Mouse (Mus musculus) spleen, embryonic (tissue): ENCODE results near the gene Cfhr2.
"Not testable (repeated sequence)": the region's sequence is repeated elsewhere in the genome, so short reads cannot be mapped to it uniquely, and the experiment has no call there.

ENCODE experiments used
- CTCF ChIA-PET: fragments of 350-600 bp; sonication (Branson Sonifier 250); formaldehyde crosslinking; loops from one replicate; lab custom pipeline; 2022; lab: Charles Lee

The Cfhr2 gene

DNA sequence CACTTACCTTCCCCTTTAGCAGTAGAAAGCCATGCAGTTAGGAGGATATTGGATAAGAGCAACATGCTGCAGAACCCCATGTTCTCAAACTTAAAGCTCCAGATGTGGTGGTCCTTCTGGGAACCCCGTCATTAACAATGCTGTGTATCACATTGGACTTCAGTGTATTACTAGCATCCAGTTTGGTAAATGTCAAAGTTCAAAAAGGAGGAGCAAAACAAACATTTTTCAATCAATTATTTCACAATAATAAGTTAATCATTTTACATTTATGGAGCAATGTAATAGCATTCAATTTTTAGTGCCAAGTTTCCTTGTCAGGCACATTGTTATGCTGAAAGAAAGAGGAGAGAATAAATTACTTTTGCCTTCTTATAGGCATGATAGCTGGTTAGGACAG is at the start of gene Cfhr2:
Cfhr2 (minus strand) TSS at position 155 of the 400 bp plus-strand sequence.
- CTCF ChIA-PET = no interaction called here

DNA sequence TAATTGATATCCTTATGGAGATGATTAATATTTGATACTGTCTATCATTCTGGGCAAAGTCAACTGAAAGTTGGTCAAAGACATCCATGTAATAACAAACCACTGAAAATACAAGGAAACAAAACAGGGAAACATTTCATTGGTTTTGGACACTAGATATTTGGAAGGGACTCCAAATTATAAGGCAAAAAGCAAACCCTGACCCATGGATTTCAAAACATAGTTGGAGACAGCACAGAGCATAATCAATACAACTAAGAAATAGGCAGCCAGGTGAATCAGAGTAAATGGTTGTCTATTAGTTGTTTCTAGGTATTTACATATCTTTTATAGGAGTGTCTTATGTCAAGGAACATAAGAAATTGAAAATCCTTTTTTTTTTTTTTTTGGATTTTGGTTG is 5.2 kb upstream of the Cfhr2 start:
- CTCF ChIA-PET = no interaction called here

DNA sequence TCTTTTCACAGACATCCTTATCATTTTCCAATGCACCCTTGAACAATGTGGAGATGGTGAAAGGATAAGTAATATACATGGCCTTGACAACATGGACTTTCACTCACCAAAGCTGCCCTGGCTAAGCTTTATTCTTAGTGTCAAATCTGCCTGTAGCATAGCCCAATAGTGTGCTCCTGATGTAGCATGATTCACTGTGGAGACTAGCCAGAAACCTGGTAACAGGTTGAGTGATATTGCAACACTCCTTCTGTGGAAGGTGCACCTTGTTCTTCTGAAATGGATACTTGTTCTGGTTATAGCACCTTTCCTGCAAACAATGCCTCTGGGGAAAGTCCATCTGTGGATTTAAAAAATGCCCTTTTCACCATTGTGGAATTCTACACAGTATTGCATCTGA is 1.7 kb upstream of the Cfhr2 start:
- CTCF ChIA-PET = no interaction called here

DNA sequence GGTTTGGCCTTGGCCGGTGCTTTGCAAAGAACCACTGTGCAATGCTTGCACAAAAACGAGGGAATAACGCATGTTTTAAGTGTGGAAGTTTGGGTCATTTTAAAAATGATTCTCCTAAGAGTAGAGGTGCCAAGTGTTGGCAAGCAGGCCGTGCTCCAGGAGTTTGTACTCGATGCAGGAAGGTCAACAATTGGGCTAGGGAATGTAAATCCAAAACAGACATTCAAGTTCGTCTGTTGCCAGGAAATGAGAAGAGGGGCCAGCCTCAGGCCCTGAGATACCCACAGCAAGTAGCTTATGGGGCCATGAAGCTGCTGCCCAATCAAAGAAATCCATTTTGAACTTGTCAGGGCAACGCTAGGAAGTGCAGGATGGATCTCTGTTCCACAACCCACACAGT is 18.8 kb downstream of the Cfhr2 start:
- CTCF ChIA-PET = no interaction called here

DNA sequence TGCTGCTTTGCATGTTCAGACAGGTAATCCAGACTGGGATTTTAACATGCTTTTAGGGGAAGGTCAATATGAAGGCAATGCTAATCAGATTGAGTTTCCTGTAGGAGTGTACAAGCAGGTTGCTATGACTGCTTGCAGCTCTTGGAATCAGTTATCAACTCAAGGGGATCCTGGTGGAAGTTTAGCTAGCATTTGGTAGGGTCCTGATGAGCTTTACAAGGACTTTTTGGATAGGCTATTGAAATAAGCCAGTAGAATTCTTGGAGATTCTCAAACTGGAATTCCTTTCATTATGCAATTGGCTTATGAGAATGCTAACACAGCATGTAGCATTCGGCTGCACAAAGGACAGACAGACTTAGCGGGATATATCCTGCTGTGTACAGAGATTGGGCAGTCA is 19.2 kb downstream of the Cfhr2 start:
- CTCF ChIA-PET = no interaction called here

DNA sequence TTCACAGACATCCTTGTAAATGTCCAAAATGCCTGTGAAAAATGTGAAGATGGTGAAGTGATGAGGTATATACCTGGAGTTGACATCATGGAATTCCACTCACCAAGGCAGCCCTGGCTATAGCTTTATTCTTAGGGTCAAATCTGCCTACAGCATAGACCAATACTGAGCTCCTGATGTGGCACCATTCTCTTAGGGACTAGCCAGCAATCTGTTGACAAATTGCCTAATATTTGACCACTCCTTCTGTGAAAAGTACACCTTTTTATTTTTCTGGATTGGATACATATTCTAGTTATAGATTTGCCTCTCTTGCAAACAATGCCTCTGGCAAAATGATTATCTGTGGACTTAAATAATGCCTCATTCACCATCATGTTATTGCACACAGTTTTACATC is 49.9 kb downstream of the Cfhr2 start:
- CTCF ChIA-PET = no interaction called here

DNA sequence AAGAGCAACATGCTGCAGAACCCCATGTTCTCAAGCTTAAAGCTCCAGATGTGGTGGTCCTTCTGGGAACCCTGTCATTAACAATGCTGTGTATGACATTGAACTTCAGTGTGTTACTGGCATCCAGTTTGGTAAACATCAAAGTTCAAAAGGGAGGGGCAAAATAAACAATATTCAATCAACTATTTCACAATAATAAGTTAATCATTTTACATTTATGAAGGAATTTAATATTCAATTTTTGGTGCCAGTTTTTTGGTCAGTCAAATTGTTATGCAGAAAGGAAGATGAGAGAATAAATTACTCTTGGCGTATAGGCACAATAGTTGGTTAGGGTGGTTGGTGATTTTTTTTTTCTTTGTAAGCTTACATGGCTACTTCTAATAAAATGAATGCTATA is 77.4 kb downstream of the Cfhr2 start, which contains the start of gene Gm4788:
Gm4788 (minus strand) TSS at position 101 of the 400 bp plus-strand sequence.
- CTCF ChIA-PET = no interaction called here

DNA sequence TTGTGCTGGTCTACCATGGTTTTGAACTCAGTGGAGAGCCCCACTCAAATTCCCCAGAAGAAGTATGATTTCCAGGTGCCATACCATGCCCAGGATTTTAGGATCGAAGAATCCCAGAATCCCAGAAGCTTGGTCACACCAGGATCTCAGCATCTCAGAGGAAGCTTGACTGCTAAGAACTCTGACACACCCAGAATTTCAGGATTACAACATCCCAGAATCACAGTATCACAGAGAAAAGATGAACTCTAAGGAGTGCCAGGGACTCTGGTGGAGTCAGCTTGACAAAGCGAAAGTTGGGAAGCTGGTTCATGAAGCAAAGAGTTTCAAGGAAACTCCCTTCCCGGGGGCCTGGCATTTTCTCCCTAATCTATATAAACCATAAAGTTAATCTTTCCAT is 88.6 kb downstream of the Cfhr2 start:
- CTCF ChIA-PET = not testable (repeated sequence)
